Mouse (Mus musculus) heart, embryonic 16.5 days (tissue): Measurements from ENCODE around the gene Bud31. TPM values are rescaled to one million over a fixed set of nuclear protein-coding genes. Genes with fewer than 3 reads are reported as not detected.

ENCODE experiments used
- ATAC-seq: fragments of 200-750 bp; cut with Nextera tagmentation; replicated peaks from 2 replicates; pipeline ENCODE4 v1.8.0; 2017; ENCODE audit warnings: moderate number of reproducible peaks; ENCODE audit not compliant: insufficient read depth, low FRiP score; ENCODE audit errors: extremely low read depth
- H3K27ac ChIP-seq: fragments of 300-500 bp; sonication (generic); 2 replicates; pipeline ENCODE4 v1.5.1; 2014; ENCODE audit warnings: mild to moderate bottlenecking, low read length, control low read depth, moderate library complexity
- H3K27me3 ChIP-seq: fragments of 300-500 bp; sonication (generic); 2 replicates; pipeline ENCODE4 v1.6.1; 2014; ENCODE audit warnings: low read length, mixed read lengths; ENCODE audit not compliant: control insufficient read depth, insufficient read depth
- H3K36me3 ChIP-seq: fragments of 300-500 bp; sonication (generic); 2 replicates; pipeline ENCODE4 v1.6.1; 2014; ENCODE audit not compliant: control insufficient read depth, insufficient read depth
- H3K4me1 ChIP-seq: fragments of 300-500 bp; sonication (generic); 2 replicates; pipeline ENCODE4 v1.6.1; 2014; ENCODE audit warnings: low read length, mixed read lengths; ENCODE audit not compliant: control insufficient read depth, insufficient read depth
- H3K4me2 ChIP-seq: fragments of 300-500 bp; sonication (generic); 2 replicates; pipeline ENCODE4 v1.6.1; 2014; ENCODE audit warnings: low read depth, mild to moderate bottlenecking, control low read depth, low read length
- H3K4me3 ChIP-seq: fragments of 300-500 bp; sonication (generic); 2 replicates; pipeline ENCODE4 v1.5.1; 2014; ENCODE audit warnings: mild to moderate bottlenecking, control low read depth, low read length
- H3K9ac ChIP-seq: fragments of 300-500 bp; sonication (generic); 2 replicates; pipeline ENCODE4 v1.6.1; 2014; ENCODE audit warnings: low read length, control low read depth
- H3K9me3 ChIP-seq: fragments of 300-500 bp; sonication (generic); replicated peaks from 2 replicates; pipeline ENCODE4 v1.6.1; 2016; ENCODE audit warnings: low read length; ENCODE audit not compliant: control insufficient read depth
- WGBS: fragments of 180-500 bp; shearing (Covaris S2); extraction: QIAGEN DNeasy Blood & Tissue Kit; methylation state at CpG from one replicate; pipeline ENCODE4 v1.1.7; 2014; 5-methylcytosine and 5-hydroxymethylcytosine counted together
- polyA plus RNA-seq: library from polyadenylated mRNA; unstranded; fragments of >200 nt; fragmentation: Nextera tagmentation; extraction: Ambion mirVana; gene quantifications from 2 replicates; pipeline ENCODE4 v1.2.1, GENCODE M21; 2015

The Bud31 gene
- polyA plus RNA-seq, 1 experiment from 2014 or later = 134 TPM

- Histone ChIP-seq H3K9me3 (no peaks in the 10 kb centered on the region), H3K4me1 (peaks cover 23% of the 10 kb centered on the region), H3K27ac (no peak overlapping the region), H3K9ac (peak overlapping the region; percentile 91), H3K27me3 (no peaks in the 10 kb centered on the region), H3K36me3 (peaks cover 39% of the 10 kb centered on the region), H3K4me3 (peak overlapping the region; percentile 71), H3K4me2 (peak overlapping the region; percentile 86)
- 8% methylated on average over 6 of the region's 6 CpGs for WGBS
- no peak for ATAC-seq
These were observed 1.3 kb upstream of the Bud31 start for GRCm38 (mm10) chr5:145138836-145139235.

- Histone ChIP-seq H3K4me3 (peak overlapping the region; percentile 71), H3K27me3 (no peaks in the 10 kb centered on the region), H3K9me3 (no peaks in the 10 kb centered on the region), H3K4me1 (peaks cover 23% of the 10 kb centered on the region), H3K4me2 (peak overlapping the region; percentile 86), H3K9ac (peak overlapping the region; percentile 91), H3K27ac (peak overlapping the region; percentile 90), H3K36me3 (peaks cover 38% of the 10 kb centered on the region)
- ATAC-seq = no peak
- under 1% methylated on average over 18 of the region's 18 CpGs for WGBS
These were observed 449 bp downstream of the Bud31 start for GRCm38 (mm10) chr5:145140611-145141010.

GRCm38 (mm10) chr5:145147748-145148147, 7.6 kb downstream of the Bud31 start:
- no peak overlapping the region for H3K4me3 ChIP-seq
- WGBS = 90% methylated on average over 5 of the region's 5 CpGs
- no peak for ATAC-seq

DNA sequence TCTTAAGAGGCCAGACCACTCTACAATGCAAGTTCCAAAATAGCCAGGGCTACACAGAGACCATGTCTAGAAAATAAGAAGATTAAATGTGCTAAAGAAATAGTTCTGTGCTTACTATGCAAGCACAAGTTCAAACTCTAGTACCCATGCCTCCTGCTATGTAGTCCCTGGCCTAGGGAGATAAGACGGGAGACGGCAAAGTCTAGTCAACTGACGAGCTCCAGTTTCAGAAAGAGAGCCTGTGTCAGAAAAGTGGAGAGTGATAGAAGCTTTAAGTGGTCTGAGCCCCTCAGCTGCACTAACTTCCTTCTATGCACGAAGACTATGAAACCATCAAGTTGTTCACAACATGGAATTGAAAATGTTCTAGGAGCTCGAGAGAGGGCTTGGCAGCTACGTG, 9.1 kb downstream of the Bud31 start:
- Histone ChIP-seq H3K27me3 (no peaks in the 10 kb centered on the region), H3K4me2 (no peak overlapping the region), H3K36me3 (peaks cover 82% of the 10 kb centered on the region), H3K9me3 (no peaks in the 10 kb centered on the region), H3K4me3 (no peak overlapping the region), H3K9ac (no peak overlapping the region), H3K4me1 (no peaks in the 10 kb centered on the region), H3K27ac (no peak overlapping the region)
- 66% methylated on average over 6 of the region's 6 CpGs for WGBS
- ATAC-seq = no peak

More at GRCm38 (mm10) chr5:145147748-145148147, 7.6 kb downstream of the Bud31 start:
- H3K4me1 ChIP-seq = no peaks in the 10 kb centered on the region
- no peak overlapping the region for H3K4me2 ChIP-seq
- no peaks in the 10 kb centered on the region for H3K27me3 ChIP-seq
- peaks cover 86% of the 10 kb centered on the region for H3K36me3 ChIP-seq
- no peaks in the 10 kb centered on the region for H3K9me3 ChIP-seq
- H3K9ac ChIP-seq = no peak overlapping the region
- no peak overlapping the region for H3K27ac ChIP-seq

DNA sequence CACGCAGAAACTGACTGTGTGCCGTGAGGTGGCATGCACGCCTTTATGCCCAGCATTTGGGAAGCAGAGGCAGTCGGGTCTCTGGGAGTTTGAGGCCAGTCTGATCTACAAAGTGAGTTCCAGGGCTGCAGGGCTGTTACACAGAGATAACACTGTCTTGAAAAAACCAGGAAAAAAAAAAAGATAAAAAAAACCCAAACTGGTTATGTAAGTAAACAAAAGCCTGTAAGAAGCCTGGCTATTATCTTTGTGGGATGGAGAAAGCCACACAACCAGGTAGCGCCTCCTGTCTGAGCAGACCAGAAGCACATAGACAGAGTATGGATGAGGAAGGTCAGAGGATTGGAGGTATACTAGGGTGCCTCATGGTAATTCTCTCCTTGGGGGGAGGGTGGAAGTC, 12.5 kb downstream of the Bud31 start:
- no peak overlapping the region for H3K27ac ChIP-seq
- no peak overlapping the region for H3K9ac ChIP-seq
- 90% methylated on average over 5 of the region's 5 CpGs for WGBS
- no peaks in the 10 kb centered on the region for H3K27me3 ChIP-seq
- no peaks in the 10 kb centered on the region for H3K4me1 ChIP-seq
- no peak for ATAC-seq
- no peak overlapping the region for H3K4me3 ChIP-seq
- H3K36me3 ChIP-seq = peaks cover 71% of the 10 kb centered on the region
- no peaks in the 10 kb centered on the region for H3K9me3 ChIP-seq
- no peak overlapping the region for H3K4me2 ChIP-seq

- Histone ChIP-seq H3K9ac (no peak overlapping the region), H3K36me3 (peaks cover 27% of the 10 kb centered on the region), H3K4me1 (peaks cover 6% of the 10 kb centered on the region), H3K27ac (no peak overlapping the region), H3K4me2 (no peak overlapping the region), H3K9me3 (no peaks in the 10 kb centered on the region), H3K27me3 (no peaks in the 10 kb centered on the region), H3K4me3 (no peak overlapping the region)
- ATAC-seq = no peak
- WGBS = 93% methylated on average over 14 of the region's 14 CpGs
These were observed 21.2 kb downstream of the Bud31 start for GRCm38 (mm10) chr5:145161361-145161760.

DNA sequence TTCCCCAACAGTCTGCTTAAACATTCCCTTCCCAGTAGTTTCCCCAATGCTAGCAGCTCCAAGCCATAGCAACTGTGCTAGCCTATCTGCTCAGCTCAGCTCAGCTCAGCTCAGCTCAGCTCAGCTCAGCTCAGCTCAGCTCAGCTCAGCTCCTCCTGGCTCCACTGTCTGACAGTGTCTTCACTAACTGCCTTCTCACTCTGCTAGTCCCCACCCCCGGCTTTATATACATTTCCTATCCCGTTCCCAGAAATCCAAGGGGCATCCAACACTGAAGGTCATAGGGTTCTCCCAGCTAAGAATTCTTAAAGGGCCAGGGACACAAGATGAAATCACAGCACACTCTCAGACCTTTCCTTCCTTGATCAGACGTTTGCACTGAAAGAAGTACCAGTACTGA, 24.5 kb downstream of the Bud31 start:
- peaks cover 3% of the 10 kb centered on the region; the same call in 1 of the 2 replicates for H3K36me3 ChIP-seq
- H3K4me1 ChIP-seq = peaks cover 18% of the 10 kb centered on the region
- no peak overlapping the region for H3K4me3 ChIP-seq
- 46% methylated on average over 3 of the region's 3 CpGs for WGBS
- peak overlapping the region; percentile 11 for H3K4me2 ChIP-seq
- H3K27me3 ChIP-seq = no peaks in the 10 kb centered on the region
- ATAC-seq = no peak
- H3K9ac ChIP-seq = no peak overlapping the region
- peak overlapping the region; percentile 24; the same call in 1 of the 2 replicates for H3K27ac ChIP-seq
- no peaks in the 10 kb centered on the region for H3K9me3 ChIP-seq

DNA sequence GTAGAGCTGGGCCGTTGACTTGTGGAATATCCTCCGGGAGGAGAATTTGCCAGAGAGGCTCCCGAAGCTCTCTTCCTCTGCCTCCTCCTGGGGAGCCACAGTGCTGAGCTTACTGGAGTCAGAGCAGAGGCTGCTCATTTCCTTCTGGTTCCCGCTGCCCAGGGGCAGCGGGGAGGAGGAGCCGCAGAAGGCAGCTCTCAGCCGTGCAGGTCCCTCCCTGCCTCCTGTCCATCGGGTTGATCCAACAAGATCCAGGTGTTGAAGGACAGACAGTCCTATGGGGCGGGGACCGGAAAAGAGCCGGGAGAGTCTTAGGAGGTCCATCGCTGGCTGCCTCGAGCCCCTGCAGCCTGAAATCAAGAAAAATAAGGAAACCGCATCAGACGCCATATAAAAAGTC, 25.0 kb downstream of the Bud31 start:
- H3K27ac ChIP-seq = peak overlapping the region; percentile 24; the same call in 1 of the 2 replicates
- H3K4me3 ChIP-seq = no peak overlapping the region
- 77% methylated on average over 15 of the region's 15 CpGs for WGBS
- H3K9me3 ChIP-seq = no peaks in the 10 kb centered on the region
- H3K4me2 ChIP-seq = no peak overlapping the region; the same call in 1 of the 2 replicates
- peaks cover 3% of the 10 kb centered on the region; the same call in 1 of the 2 replicates for H3K36me3 ChIP-seq
- peaks cover 18% of the 10 kb centered on the region for H3K4me1 ChIP-seq
- H3K9ac ChIP-seq = no peak overlapping the region
- no peak for ATAC-seq
- no peaks in the 10 kb centered on the region for H3K27me3 ChIP-seq

- peak within 1 kb of the TSS; percentile 80 for H3K4me2 ChIP-seq
- WGBS = under 1% methylated on average over 51 of the region's 51 CpGs
- no peaks in the 10 kb centered on the region for H3K9me3 ChIP-seq
- peak within 1 kb of the TSS; percentile 86 for H3K27ac ChIP-seq
- H3K9ac ChIP-seq = peak within 1 kb of the TSS; percentile 93
- peaks cover 6% of the 10 kb centered on the region for H3K36me3 ChIP-seq
- peak; percentile 94 for ATAC-seq
- H3K4me1 ChIP-seq = peaks cover 18% of the 10 kb centered on the region
- peak within 1 kb of the TSS; percentile 85 for H3K4me3 ChIP-seq
- no peaks in the 10 kb centered on the region for H3K27me3 ChIP-seq
These were observed 26.6 kb downstream of the Bud31 start, which contains the start of the genes Ptcd1 and Cpsf4 for GRCm38 (mm10) chr5:145166536-145167305. Gene Ptcd1, minus strand, starts transcription at chr5:145167108. Gene Cpsf4, plus strand, starts transcription at chr5:145167213.
